Mouse (Mus musculus) cerebellum, adult 11-12 months (tissue): Measurements from ENCODE around the gene Dnaaf2.
A peak's percentile ranks its signal among the peaks of the same experiment; 100 is the strongest.

Source experiments
- DNase-seq: peaks from one replicate; pipeline ENCODE4 v3.0.0; 2022

The Dnaaf2 gene

DNA sequence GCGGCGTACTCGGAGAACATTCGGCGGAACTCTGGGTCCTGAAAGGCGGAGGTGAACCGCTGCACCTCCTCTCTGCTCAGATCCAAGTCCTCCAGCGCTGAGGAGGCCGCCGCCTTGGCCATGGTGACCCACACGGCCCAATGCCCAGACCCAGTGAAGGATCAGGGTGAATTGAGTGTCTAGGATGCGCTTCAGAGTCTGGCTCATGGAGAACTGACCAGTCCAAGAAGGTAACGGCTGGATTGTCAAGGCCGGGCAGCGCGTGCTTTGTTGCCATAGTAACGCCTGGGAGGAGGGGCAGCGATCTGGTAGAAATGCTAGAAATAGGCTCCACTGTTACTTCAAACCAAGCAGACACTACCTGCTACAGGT lies at the start of gene Dnaaf2:
Gene Dnaaf2, minus strand, starts transcription at position 266 of the 372 bp plus-strand sequence.
- peak; percentile 64 for DNase-seq

DNA sequence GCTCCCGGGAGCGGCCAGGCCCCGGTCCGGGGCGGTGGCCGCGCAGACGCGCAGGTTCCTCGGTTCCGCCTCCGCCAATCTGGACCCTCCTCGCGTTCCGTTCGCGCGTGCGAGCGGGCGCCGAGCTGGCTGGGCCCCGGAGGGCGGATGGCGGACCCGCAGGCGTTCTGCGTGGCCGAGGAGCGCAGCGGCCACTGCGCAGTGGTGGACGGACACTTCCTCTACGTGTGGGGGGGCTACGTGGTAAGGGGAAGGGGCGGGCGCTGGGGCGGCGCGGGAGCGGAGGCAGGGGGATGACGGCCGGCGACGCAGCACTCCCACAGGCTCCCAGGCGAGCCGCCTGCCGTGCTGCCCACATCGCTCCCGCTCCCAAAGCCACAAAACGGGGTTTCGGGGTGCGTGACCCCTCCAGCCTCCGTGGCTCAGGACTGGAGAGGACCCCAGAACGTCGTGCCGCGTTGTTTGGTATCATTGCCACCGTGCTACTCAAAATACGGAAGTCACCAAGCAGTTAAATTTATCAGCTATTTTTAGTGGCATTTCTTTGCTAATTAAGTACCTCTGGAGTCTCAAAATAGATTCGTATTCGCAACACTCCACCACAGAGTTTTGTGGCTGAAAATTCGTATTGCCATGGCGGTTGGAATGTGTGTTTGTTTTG lies 43.7 kb upstream of the Dnaaf2 start:
- peak; percentile 80 for DNase-seq

DNA sequence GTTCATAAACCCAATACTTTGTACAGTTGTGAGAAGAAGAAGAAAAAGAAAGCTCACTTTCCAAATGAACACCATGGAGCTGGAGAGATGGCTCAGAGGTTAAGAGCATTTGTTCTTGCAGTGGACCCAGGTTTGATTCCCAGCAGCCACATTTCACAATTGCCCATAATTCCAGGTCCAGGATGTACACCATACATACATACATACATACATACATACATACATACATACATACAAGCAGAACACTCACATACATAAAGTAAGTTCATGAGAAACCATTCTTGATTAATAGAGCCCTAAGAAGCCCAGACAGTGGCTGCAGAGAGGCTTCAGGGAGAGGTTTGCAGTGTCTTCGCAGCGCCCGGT lies 43.2 kb upstream of the Dnaaf2 start:
- no peak for DNase-seq

GRCm38 (mm10) chr12:69240876-69241275 lies 42.6 kb upstream of the Dnaaf2 start, which contains the start of gene Klhdc1:
Gene Klhdc1 (plus strand): TSS chr12:69241176.
- no peak for DNase-seq

GRCm38 (mm10) chr12:69238284-69238683 lies 40.1 kb upstream of the Dnaaf2 start:
- DNase-seq: no peak

GRCm38 (mm10) chr12:69235782-69236181 lies 37.6 kb upstream of the Dnaaf2 start:
- no peak for DNase-seq

DNA sequence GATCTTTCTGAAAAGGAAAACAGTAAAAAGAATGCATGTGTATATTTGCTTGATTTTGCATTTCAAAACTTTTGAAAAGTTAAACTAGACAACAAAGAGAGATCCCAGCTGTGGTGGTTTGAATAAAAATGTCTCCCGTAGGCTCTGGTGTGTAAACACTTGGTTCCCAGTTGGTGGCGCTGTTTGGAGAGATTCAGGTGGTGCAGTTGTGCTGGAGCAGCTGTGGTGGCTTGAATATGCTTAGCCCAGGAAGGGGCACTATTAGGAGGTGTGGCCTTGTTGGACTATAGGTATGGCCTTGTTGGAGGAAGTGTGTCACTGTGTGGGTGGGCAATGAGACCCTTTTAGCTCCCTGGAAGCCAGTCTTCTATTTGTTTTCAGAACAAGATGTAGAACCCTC lies 31.0 kb upstream of the Dnaaf2 start:
- DNase-seq: no peak

GRCm38 (mm10) chr12:69227776-69228466 lies 29.7 kb upstream of the Dnaaf2 start, which contains the start of gene Pole2:
Gene Pole2 (minus strand): TSS chr12:69228195.
- peak; percentile 74 for DNase-seq

- no peak for DNase-seq
Observed at GRCm38 (mm10) chr12:69220613-69221277, 22.5 kb upstream of the Dnaaf2 start.

DNA sequence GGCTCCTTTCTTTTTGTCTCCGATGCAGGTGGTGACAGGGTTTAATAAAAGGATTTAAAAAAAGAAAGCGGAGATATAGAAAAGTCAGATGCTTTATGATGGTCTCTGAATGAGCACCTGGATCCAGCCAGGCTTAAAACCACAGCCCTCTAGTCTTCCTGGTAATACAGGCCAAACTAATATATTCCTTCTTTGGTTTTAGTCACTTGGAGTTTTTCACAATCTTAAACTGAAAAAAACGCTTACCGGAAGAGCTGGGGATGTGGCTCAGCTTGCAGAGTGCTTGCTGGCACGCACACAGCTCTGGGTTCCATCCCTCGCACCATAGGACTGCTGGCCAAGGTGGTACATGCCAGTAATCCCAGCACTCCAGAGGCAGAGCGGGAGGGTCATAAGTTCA lies 18.4 kb upstream of the Dnaaf2 start:
- no peak for DNase-seq

DNA sequence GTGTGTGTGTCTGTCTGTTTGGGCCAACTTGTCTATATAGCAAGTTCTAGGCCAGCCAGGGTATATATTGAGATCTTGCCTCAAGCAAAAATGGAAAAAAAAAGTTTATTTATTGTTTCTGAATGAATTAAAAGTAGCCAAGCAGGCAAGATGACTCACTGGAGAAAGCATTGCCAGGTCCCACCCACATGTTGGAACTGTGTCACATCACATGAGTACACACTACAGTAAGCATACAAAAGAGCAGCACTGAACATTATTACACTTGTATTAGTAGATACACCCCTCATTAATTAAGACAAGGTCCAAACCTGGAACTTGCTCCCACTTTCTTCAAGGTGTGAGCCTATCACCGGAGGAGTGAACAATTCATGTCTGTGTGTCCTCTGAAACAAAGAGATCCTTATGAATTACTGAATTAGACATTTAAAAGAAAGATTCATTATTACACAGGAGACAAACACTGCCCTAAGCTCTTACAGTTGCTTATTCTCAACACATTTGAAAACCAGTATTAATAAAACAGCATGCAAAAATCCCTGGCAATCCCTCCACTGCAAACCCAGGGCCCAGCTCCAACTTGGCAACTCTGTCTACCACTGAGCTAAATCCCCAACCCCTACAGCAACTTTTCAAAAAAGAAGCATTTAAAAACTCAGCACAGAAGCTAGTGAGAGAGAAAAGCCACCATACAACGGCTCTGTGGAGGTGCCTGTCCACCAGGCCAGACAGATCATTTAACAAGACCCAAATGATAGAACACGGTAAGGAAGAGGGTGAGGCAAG lies 17.0 kb upstream of the Dnaaf2 start:
- no peak for DNase-seq

DNA sequence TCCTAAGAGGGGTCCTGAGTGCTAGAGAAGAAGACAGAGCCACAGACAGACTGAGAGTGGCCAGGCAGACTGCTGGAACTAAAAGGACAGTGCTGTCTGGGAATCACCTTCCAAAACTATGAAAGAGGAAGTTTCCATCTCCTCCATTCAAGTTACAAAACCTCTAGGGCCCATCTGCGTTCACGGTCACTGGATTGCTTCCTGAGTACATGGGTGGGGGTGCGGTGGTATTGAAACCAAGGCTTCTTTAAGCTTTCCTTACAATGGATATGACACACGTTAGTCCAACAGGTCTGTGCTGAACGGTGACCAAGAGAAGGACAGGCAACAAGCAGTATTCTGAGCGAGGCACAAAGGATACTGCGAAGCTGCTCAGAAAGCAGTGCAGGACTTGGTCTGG lies 16.2 kb upstream of the Dnaaf2 start:
- no peak for DNase-seq

GRCm38 (mm10) chr12:69213186-69213777 lies 15.1 kb upstream of the Dnaaf2 start:
- DNase-seq: no peak

- DNase-seq: no peak
Observed at GRCm38 (mm10) chr12:69211057-69211456, 12.8 kb upstream of the Dnaaf2 start.

- no peak for DNase-seq
Observed at GRCm38 (mm10) chr12:69210056-69210979, 12.1 kb upstream of the Dnaaf2 start.

DNA sequence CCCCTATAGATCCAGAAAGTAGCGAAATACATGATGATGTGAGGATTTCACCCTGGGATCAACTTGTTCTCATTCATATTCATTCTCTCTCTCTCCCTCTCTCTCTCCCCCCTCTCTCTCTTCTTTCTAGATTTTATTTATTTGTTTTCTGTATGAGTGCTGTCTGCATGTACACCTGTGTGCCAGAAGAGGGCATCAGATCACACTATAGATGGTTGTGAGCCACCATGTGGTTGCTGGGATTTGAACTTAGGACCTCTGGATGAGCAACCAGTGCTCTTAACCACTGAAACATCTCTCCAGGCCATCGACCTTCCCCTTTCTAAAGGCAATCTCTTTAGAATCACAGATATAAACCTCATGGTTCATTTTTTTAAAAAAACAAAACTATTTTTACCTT lies 10.3 kb upstream of the Dnaaf2 start:
- DNase-seq: no peak

- no peak for DNase-seq
Observed at GRCm38 (mm10) chr12:69207926-69208325, 9.7 kb upstream of the Dnaaf2 start.

- no peak for DNase-seq
Observed at GRCm38 (mm10) chr12:69207396-69207795, 9.2 kb upstream of the Dnaaf2 start.

GRCm38 (mm10) chr12:69204052-69204833 lies 6.0 kb upstream of the Dnaaf2 start, which contains the start of gene Gm49384:
Gene Gm49384 (minus strand): TSS chr12:69204267.
- DNase-seq: no peak

DNA sequence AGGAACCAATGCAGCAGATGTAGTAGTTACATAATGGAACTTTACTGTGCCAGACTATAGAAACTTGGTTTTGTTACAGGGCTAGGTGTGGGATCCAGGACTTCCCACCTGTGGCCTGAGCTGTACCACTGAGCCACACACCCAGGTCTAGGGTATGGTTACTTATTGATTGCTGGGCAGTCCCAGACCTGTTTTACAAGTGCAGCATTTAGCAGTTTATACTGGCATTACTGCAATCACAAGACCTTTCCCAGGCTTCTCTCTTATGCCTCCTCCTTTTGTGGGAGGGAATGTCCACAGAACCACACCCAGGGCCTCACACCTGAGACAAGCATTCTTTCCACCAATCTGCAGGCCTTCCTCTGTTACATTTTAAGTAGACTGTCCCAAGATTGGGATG lies 756 bp upstream of the Dnaaf2 start:
- DNase-seq: no peak
